11 mouse cellular contexts compared by ENCODE assay signal in genomic region chr3:31152108-31152507, GRCm38 (mm10). TPM values are rescaled to one million over a fixed set of nuclear protein-coding genes. Genes with fewer than 3 reads are reported as not detected.
DNase-seq lines count a peak whose midpoint lies in the region.
"Had no signal": no experiment of that assay in that cellular context is flagged by ENCODE, and none has a peak within 500 bp of the region (broad histone marks: within the 10 kb centered on the region; RNA-seq: fewer than 3 reads in every experiment).

No protein-coding gene starts in this region.

- intact Hi-C loops in gastrocnemius, postnatal 36 days (cut with DNase I): no loop called here

- peak; percentile 69 to 70 for DNase-seq in adrenal gland, adult (ENCODE audit: inconsistent age in 2 of 2, low spot score in 1 of 2)
- DNase-seq in adrenal gland, postnatal 4 days (ENCODE audit: low spot score in 2 of 2): no peak
- DNase-seq in layer of hippocampus, adult 11-12 months (ENCODE audit: low spot score): peak; percentile 70
- no peak for DNase-seq in layer of hippocampus, postnatal 14 days (ENCODE audit: low spot score in 2 of 2)
- DNase-seq in NIH3T3 (ENCODE audit: low read depth): peak; percentile 22
- peak; percentile 34 for DNase-seq in kidney, postnatal 14 days
- no peak for DNase-seq in gastrocnemius, postnatal 36 days
- no peak for DNase-seq in spleen, postnatal 4 days (ENCODE audit: low spot score in 2 of 2)
- DNase-seq: heart, adult 2 months; lung, adult 18-20 months; lung, postnatal 4 days had no signal

RNA-seq across cellular contexts. Expression of gene Cldn11, which starts 2.4 kb away (rescaled TPM):
- total RNA-seq in adrenal gland, postnatal 4 days (2021): 10 to 100 TPM; 24.3 to 27.6 TPM
- total RNA-seq in layer of hippocampus, postnatal 14 days (2021): 100 to 1,000 TPM; 189 to 199 TPM
- under 1 TPM; 0.30 to 0.36 TPM for total RNA-seq in gastrocnemius, postnatal 36 days (2021)

RNA-seq across cellular contexts. Expression of gene Skil, which starts 57.2 kb away (rescaled TPM):
- total RNA-seq in adrenal gland, postnatal 4 days (2021): 10 to 100 TPM; 41.5 to 46.1 TPM
- 10 to 100 TPM; 62.7 to 63.9 TPM for total RNA-seq in layer of hippocampus, postnatal 14 days (2021)
- 10 to 100 TPM in 1 of 2 experiments, 1 to 10 TPM in 1; 9.6 to 10.5 TPM for total RNA-seq in gastrocnemius, postnatal 36 days (2021)

Comparison
In these comparisons a context has a peak if more than half of its experiments do, and no peak if none do; other contexts are left out.
1. DNase-seq: peak in adrenal gland, adult (2 of 2), layer of hippocampus, adult 11-12 months (single experiment), NIH3T3 (single experiment) and kidney, postnatal 14 days (single experiment); none in adrenal gland, postnatal 4 days (0 of 2), layer of hippocampus, postnatal 14 days (0 of 2), gastrocnemius, postnatal 36 days (0 of 2) and spleen, postnatal 4 days (0 of 2).
2. RNA of gene Cldn11, which starts 2.4 kb away (total RNA-seq): 189 to 199 TPM in layer of hippocampus, postnatal 14 days and 24.3 to 27.6 TPM in adrenal gland, postnatal 4 days; 0.30 to 0.36 TPM in gastrocnemius, postnatal 36 days; every median in the first group is over 10 times any median in the second.